Mouse (Mus musculus) myocyte (in vitro differentiated cells): ENCODE measurements around the gene Tbx5. TPM values are rescaled to one million over a fixed set of nuclear protein-coding genes. Genes with fewer than 3 reads are reported as not detected.

Experiments
- H3K27me3 ChIP-seq: one replicate; pipeline ENCODE4 v1.6.1; 2011; ENCODE audit not compliant: control insufficient read depth, insufficient read depth, insufficient read length
- H3K36me3 ChIP-seq: one replicate; pipeline ENCODE4 v1.6.1; 2011; ENCODE audit not compliant: control insufficient read depth, insufficient read depth
- H3K4me2 ChIP-seq: one replicate; pipeline ENCODE4 v1.6.1; 2011; ENCODE audit warnings: low read depth, control low read depth
- H3K4me3 ChIP-seq: one replicate; pipeline ENCODE4 v1.5.1; 2011; ENCODE audit warnings: mild to moderate bottlenecking, control low read depth, moderate library complexity
- H3K79me2 ChIP-seq: one replicate; pipeline ENCODE4 v1.6.1; 2011; ENCODE audit not compliant: control insufficient read depth, insufficient read depth
- H3ac ChIP-seq: one replicate; pipeline ENCODE4 v1.6.1; 2011; ENCODE audit not compliant: control insufficient read depth, insufficient read length
- CEBPB ChIP-seq: IDR thresholded peaks from 2 replicates; pipeline ENCODE4 v1.6.1; 2011; ENCODE audit warnings: mild to moderate bottlenecking, moderate library complexity; ENCODE audit not compliant: poor library complexity, insufficient read depth, severe bottlenecking
- E2F4 ChIP-seq: IDR thresholded peaks from one replicate; pipeline ENCODE4 v1.6.1; 2011; ENCODE audit warnings: mild to moderate bottlenecking, control low read depth, moderate library complexity; ENCODE audit not compliant: insufficient read depth
- MAX ChIP-seq: IDR thresholded peaks from one replicate; pipeline ENCODE4 v1.6.1; 2011; ENCODE audit warnings: low read depth, mild to moderate bottlenecking, control low read depth
- MYOD1 ChIP-seq, 3 experiments: IDR thresholded peaks; one replicate each; pipeline ENCODE4 v1.6.1; 2011; ENCODE audit warnings: control low read depth in 2 of 3, low read depth in 2 of 3, mild to moderate bottlenecking in 2 of 3, moderate library complexity in 1 of 3; ENCODE audit not compliant: insufficient read length in 2 of 3, control insufficient read depth in 1 of 3
- MYOG ChIP-seq, 3 experiments: IDR thresholded peaks; one replicate each; pipeline ENCODE4 v1.6.1; 2011; ENCODE audit warnings: control low read depth in 2 of 3, low read depth in 2 of 3, mild to moderate bottlenecking in 2 of 3; ENCODE audit not compliant: insufficient read length in 2 of 3, control insufficient read depth in 1 of 3, insufficient read depth in 1 of 3
- POLR2A ChIP-seq: IDR thresholded peaks from one replicate; pipeline ENCODE4 v1.6.1; 2011; ENCODE audit warnings: low read depth, mild to moderate bottlenecking, control low read depth, moderate library complexity; ENCODE audit not compliant: insufficient read length
- POLR2AphosphoS2 ChIP-seq: IDR thresholded peaks from one replicate; pipeline ENCODE4 v1.6.1; 2011; ENCODE audit warnings: low read depth, control low read depth; ENCODE audit not compliant: insufficient read length
- REST ChIP-seq: IDR thresholded peaks from one replicate; pipeline ENCODE4 v1.6.1; 2011; ENCODE audit warnings: mild to moderate bottlenecking, control low read depth, moderate library complexity; ENCODE audit not compliant: insufficient read depth, insufficient read length
- SRF ChIP-seq: IDR thresholded peaks from one replicate; pipeline ENCODE4 v1.6.1; 2011; ENCODE audit warnings: low read depth; ENCODE audit not compliant: control insufficient read depth, insufficient read length
- TCF12 ChIP-seq: IDR thresholded peaks from one replicate; pipeline ENCODE4 v1.6.1; 2011; ENCODE audit warnings: mild to moderate bottlenecking, control low read depth; ENCODE audit not compliant: poor library complexity, insufficient read depth, severe bottlenecking
- TCF3 ChIP-seq: IDR thresholded peaks from one replicate; pipeline ENCODE4 v1.6.1; 2011; ENCODE audit warnings: low read depth, control low read depth; ENCODE audit not compliant: insufficient read length
- USF1 ChIP-seq: IDR thresholded peaks from one replicate; pipeline ENCODE4 v1.6.1; 2011; ENCODE audit warnings: low read depth, mild to moderate bottlenecking, control low read depth, moderate library complexity
- polyA plus RNA-seq: library from polyadenylated mRNA; unstranded; fragments of >200 nt; fragmentation: generic; extraction: Trizol; gene quantifications from one replicate; pipeline ENCODE4 v1.2.1, GENCODE M21; 2012; ENCODE audit warnings: missing spikeins

Tbx5 gene
- polyA plus RNA-seq, 1 experiment = not detected

- no peak overlapping the region for H3K4me3 ChIP-seq
- H3K36me3 ChIP-seq = no peaks in the 10 kb centered on the region
- no peaks in the 10 kb centered on the region for H3K79me2 ChIP-seq
- H3K27me3 ChIP-seq = peaks cover 76% of the 10 kb centered on the region
- H3K4me2 ChIP-seq = no peak overlapping the region
- no peak overlapping the region for H3ac ChIP-seq
- TF ChIP-seq CEBPB (no peak), TCF3 (no peak), E2F4 (no peak), SRF (no peak), POLR2A (no peak), MYOD1 (IDR thresholded peaks at IDR 0.05; ENCODE audit: control insufficient read depth in 1 of 3, insufficient read length in 2 of 3, low read depth in 2 of 3) (no peak)
Measured at GRCm38 (mm10) chr5:119839616-119840368, 7.3 kb downstream of the Tbx5 start.

- no peak for TF ChIP-seq MAX
- TF ChIP-seq TCF12 = no peak
- TF ChIP-seq MYOG (IDR thresholded peaks at IDR 0.05; ENCODE audit: control insufficient read depth in 1 of 3, insufficient read depth in 1 of 3, insufficient read length in 2 of 3, low read depth in 2 of 3) = no peak
- no peak for TF ChIP-seq USF1
- no peak for TF ChIP-seq CEBPB
- no peak for TF ChIP-seq E2F4
- no peak for TF ChIP-seq REST
- TF ChIP-seq TCF3 = no peak
- Histone ChIP-seq H3K4me3 (no peak overlapping the region), H3K36me3 (no peaks in the 10 kb centered on the region), H3K79me2 (no peaks in the 10 kb centered on the region), H3K4me2 (no peak overlapping the region), H3K27me3 (peaks cover 76% of the 10 kb centered on the region), H3ac (no peak overlapping the region)
Measured at GRCm38 (mm10) chr5:119840404-119840803, 7.9 kb downstream of the Tbx5 start.

- H3K4me2 ChIP-seq = no peak overlapping the region
Measured at GRCm38 (mm10) chr5:119841634-119842420, 9.4 kb downstream of the Tbx5 start.

GRCm38 (mm10) chr5:119842701-119843393 lies 10.4 kb downstream of the Tbx5 start:
- H3K4me3 ChIP-seq = no peak overlapping the region
- no peaks in the 10 kb centered on the region for H3K79me2 ChIP-seq
- no peak overlapping the region for H3ac ChIP-seq
- peaks cover 61% of the 10 kb centered on the region for H3K27me3 ChIP-seq
- H3K4me2 ChIP-seq = no peak overlapping the region
- TF ChIP-seq E2F4 (no peak), TCF12 (no peak), POLR2A (no peak), REST (no peak)
- H3K36me3 ChIP-seq = no peaks in the 10 kb centered on the region

More at GRCm38 (mm10) chr5:119841634-119842420, 9.4 kb downstream of the Tbx5 start:
- Histone ChIP-seq H3K79me2 (no peaks in the 10 kb centered on the region), H3ac (no peak overlapping the region), H3K4me3 (no peak overlapping the region), H3K27me3 (peaks cover 68% of the 10 kb centered on the region), H3K36me3 (no peaks in the 10 kb centered on the region)
- TF ChIP-seq MYOD1 (IDR thresholded peaks at IDR 0.05; ENCODE audit: control insufficient read depth in 1 of 3, insufficient read length in 2 of 3, low read depth in 2 of 3) (no peak), MAX (no peak), MYOG (IDR thresholded peaks at IDR 0.05; ENCODE audit: control insufficient read depth in 1 of 3, insufficient read depth in 1 of 3, insufficient read length in 2 of 3, low read depth in 2 of 3) (no peak), POLR2AphosphoS2 (no peak), TCF12 (no peak), TCF3 (no peak), SRF (no peak), POLR2A (no peak), CEBPB (no peak), USF1 (no peak)
